Mouse (Mus musculus): ENCODE results near the gene Cep112.
A peak's percentile ranks its signal among the peaks of the same experiment; 100 is the strongest.

The Cep112 gene

DNA sequence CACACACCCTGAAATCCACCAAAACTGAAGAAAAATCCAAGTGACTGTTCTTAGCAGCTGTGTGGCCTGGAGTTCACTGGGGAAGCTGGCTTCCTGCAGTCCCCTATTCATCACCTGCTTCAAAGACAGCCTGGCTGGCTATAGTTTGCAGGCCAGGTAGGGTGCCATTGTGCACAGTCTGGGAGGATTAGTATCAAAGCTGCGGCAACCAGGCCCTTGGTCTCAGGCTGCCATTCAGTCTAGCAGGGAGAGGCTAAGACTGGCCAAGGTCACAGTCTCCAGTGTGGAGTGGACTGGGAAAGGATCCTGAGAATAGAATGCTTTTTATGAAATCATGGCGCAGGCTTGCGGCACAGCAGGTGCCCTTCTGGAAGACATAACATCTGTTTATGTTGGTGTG, 180.3 kb downstream of the Cep112 start:
- no peak for DNase-seq (ENCODE audit: low read depth, low spot score)

DNA sequence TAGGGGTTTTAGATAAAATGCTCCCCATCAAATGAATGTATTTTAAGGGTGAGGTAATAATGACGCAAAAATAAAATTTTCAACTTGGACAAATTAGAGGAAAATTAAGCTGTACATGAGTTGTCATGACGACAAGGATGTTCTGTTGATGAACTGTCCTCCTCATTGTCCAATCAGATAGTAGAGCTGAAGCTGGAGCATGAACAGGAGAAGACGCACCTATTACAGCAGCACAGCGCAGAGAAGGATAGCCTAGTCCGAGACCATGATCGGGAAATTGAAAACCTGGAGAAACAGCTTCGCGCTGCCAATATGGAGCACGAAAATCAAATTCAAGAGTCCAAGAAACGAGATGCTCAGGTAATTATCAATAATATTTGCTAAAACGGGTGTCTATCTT, 181.0 kb downstream of the Cep112 start:
- no peak for DNase-seq (ENCODE audit: low read depth, low spot score)

DNA sequence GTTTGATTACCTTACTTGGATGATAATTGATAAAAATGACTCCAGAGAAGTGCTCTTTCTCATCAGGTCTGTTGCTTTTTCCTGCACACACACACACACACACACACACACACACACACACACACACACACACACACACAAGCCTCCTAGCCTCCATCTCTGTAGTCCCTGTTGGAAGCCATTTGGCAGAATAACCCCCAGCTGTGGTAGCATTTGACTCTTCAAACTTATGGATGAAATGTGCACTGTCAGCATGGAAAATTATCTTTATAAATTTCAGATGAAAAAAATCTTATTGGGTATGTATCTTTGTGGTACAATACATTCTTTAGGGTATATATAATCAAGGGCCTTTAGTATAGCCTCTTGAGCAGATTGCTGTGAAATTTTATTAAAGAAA, 181.8 kb downstream of the Cep112 start:
- no peak for DNase-seq (ENCODE audit: low read depth, low spot score)

DNA sequence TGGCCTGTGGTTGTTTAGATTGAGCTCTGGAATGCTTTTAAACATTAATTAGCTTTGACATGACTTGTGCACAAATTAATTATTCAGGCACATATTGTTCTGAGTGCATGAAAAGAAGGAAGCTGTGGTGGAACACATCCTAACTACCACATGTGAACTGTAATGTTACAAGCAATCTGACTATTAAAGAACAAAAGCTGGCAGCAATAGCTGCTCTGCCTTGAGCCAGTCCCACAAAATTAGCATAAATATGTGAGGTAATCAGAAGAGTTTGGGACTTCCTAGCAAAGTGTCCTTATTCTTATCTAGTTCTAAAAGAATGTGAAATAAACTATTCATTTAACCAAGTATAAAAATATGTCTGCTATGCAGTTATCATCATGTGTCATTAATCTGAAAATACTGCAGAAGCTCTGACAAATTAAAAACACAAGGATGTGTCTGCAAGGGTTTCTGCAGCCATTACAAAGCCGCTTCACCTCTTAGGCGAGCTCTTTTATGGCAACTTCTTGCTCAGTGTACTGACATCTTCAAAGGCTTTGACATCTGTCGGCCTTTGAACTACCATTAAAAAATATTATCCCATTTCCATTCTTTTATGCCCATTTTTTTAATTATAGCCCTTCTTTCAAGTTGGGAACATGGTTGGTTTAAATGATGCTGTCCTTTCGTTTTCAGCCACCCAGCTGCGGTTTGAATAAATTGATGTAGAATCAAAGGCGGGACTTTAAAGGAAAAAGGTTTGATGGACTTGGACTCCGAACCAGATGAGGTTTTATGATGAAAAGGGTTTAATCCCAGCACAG, 195.8 kb downstream of the Cep112 start:
- DNase-seq (ENCODE audit: low read depth, low spot score) = peak; percentile 1

DNA sequence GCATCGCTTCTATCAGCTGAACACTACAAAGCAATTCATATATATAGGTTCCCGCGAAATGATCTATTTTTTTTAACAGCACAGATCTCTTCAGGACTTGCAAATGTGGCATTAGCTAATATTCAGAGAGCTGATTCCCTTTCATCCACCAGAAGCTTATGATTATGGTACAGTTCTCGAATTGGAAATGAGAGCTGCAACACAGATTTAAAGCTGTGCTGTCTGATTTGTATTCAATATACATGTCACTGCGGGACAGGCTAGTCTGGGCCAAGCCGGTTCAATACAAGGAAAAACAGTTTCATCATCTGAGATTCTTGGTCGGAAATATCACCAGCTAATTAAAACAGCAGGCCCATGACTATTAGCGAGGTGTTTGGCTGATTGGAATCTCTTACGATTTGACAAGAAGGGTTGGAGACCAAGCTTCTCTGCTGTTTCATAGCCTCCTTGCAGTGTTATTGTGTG, 196.5 kb downstream of the Cep112 start:
- no peak for DNase-seq (ENCODE audit: low read depth, low spot score)

DNA sequence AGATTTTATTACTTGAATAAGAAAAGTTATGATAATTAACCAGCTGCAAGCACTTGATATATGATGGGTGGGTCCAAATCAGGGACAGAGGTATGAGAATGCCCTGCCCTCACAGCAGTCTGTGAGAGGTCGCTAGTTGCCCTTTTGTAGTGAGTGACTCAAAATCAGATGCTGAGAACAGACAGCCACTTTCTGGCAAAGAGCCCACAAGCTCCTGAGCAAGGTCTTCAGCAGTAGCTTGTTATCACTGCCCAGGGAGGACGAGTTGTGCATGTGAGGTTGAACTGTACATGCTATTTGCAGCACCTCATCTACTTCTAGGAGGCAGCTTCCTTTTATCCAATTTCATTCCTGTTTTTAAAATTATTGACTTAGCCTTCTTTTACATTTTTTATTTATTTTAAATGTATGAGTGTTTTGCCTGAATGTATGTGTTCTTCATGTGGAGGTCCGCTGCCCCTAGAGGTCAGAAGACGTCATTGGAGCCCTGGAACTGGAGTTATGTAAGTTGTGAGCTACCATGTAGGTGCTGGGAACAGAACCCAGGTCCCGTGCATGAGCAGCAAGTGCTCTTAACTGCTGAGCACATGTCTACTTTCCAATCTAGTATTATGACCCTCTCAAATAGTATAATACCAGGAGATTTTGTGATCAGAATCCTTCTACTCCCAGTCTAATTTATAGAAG, 200.7 kb downstream of the Cep112 start:
- DNase-seq (ENCODE audit: low read depth, low spot score) = peak; percentile 2

DNA sequence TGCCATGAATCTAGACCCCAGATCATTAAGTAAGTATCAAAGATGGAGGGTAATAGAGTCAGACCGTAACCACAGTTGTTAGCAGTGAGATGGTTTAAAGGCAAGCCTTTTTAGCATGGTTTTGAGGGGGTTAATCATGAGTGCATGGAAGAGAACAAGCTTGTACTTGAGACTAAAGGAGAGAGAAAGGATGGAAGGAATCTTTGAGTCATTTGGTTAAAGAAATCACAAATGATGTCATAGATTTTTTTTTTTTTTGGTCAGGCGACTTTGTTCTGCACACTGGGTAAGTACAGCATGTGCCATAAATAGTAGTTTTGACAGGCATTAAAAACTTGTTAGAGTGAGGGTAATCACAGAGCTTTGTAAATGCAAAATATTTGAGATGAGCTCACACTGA, 212.8 kb downstream of the Cep112 start:
- DNase-seq (ENCODE audit: low read depth, low spot score) = no peak

DNA sequence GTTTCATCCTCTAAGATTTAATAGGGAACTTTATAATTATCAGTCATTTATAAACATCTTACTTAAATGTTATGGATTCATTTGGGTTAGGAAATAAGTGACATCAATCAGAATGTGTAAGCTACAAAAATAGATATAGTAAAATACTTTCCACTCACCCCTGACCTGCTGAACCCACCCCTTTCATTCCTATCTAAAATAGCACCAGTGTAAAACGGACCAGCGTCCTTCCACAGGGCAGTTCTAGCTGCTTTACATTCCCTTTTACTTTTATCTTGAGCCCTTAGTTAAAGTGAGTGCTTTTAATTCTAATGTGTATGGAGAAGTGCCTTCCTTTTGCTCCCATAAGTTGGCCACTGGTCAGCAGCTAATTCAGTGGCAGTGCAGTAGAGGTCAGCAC, 230.6 kb downstream of the Cep112 start:
- no peak for DNase-seq (ENCODE audit: low read depth, low spot score)

DNA sequence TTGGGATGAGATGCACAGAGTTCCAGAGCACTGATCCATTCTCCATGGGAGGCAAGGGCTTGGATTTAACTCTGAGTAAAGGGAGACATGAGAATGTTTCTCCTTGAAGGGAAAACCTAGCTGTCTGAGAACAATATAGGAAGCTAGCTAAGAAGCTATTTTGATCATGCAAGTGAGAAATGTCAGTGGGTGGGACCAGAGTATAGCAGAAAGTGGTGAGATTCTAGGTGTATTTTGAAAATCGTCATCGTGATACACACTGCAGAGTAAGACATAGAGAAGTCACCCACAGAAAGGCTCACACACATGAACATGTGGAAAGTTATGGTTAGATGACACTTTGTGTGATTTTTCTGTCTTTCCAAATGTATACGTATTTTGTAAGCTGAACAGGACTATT, 257.0 kb downstream of the Cep112 start:
- no peak for DNase-seq (ENCODE audit: low read depth, low spot score)

DNA sequence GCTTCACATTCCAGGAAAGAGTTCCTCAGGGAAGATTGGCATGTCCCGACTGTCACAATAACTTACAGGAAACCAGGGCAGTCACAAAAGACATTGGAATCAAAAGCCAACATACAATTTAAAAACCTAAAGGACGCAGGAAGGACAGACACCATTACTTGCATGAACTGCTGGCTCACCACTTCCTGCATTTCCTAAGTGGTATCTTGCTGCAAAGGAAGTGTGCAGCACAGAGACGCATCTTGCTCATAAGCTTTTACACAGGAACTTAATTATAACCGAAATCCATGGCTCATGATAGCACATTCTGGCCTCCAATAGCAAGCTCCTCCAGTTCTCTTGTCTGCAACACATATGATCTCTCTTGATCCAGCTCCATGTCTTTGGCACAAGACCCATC, 271.6 kb downstream of the Cep112 start:
- no peak for DNase-seq (ENCODE audit: low read depth, low spot score)

DNA sequence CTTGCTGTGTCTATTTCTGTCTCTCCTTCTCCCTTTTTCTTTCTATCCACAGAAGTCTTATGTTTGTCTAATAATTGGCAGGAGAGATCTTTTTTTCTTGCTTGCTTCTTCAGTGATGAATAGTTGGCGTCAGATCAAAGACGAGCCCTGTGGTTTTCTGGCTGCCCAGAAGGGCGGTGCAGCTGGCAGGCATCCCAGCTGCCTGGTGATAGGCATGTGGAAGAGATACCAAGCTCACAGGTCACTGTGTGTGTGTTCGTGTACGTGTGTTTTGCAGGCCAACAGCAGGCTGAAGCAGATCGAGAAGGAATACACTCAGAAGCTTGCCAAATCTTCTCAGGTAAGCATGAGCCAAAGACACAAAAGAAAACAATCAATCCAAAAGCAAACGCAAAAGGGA, 327.3 kb downstream of the Cep112 start:
- peak; percentile 87 for DNase-seq (ENCODE audit: low read depth, low spot score)

DNA sequence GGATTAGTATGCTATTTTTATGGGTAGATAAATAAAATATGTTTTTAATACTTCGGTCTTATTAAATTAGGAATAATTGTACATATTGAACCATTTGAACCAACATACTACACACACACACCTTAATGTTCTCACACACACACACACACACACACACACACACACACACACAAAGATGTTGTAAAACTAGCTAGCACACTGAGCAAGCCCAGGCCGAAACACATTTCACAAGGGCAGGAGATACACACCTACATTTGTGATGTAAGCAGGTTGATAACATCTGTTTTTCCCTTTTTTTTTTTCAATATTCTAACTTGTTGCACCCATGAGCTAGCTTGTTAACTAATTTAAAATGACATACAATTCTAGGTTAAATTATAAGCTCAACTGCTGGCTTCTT, 327.8 kb downstream of the Cep112 start:
- DNase-seq (ENCODE audit: low read depth, low spot score) = no peak

DNA sequence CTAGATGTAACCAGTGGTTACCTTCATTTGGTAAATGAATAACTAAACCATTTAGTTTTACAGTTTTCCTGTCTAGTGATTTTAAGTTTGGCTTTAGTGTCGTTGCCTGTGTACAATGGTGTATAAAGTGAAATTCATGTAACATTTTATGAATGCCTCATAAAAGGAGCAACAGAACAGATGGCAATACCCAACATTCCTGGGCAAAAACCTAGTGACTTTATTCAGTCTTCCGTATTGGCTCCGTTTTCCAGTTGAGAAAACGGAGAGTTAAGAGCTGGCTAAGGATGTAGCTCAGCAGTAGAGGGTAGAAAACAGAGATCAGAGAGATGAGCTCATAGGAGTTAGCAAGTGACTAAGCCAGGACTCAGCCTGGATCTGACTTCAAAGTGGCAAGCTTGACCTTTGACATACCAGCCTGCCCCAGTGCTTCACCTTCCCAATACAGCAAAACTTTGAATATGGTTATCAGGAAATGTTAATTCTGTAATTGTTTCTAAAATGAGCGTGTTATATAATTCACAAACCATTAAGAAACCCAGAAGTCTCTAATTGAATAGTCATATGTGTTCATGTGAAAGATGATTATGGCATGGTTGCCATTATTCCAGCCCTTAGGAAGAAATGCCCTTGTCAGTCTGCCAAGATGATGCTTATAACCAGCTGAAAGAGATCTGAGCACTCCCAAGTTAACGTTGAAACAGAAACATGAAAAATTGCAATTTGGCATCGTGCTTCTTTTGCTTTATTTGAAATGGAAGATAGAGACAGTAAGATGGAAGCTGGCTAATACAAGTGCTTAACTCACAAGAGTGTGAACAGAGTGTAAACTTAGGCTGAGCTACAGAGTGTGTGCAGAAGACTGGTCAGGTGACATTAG, 328.6 kb downstream of the Cep112 start:
- DNase-seq (ENCODE audit: low read depth, low spot score) = no peak

DNA sequence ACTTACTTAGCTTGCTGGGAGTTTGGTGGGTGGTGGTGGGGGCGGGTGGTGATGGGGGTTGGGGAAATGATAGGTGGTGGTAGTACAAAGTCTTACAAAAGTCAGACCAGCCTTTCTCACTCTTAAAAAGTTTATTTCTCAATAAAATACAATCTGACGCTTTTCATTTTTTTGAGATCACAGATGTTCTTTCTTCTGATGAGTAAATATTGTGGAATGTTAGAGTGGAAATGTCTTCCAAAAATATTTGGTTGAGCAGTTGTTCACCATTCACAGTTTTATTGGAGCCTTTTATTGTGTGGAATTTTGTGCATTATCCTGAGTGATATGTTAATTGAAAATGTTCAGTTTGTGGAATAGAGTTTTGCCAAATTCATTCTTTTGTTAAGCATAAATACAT, 332.2 kb downstream of the Cep112 start:
- DNase-seq (ENCODE audit: low read depth, low spot score) = peak; percentile 60

DNA sequence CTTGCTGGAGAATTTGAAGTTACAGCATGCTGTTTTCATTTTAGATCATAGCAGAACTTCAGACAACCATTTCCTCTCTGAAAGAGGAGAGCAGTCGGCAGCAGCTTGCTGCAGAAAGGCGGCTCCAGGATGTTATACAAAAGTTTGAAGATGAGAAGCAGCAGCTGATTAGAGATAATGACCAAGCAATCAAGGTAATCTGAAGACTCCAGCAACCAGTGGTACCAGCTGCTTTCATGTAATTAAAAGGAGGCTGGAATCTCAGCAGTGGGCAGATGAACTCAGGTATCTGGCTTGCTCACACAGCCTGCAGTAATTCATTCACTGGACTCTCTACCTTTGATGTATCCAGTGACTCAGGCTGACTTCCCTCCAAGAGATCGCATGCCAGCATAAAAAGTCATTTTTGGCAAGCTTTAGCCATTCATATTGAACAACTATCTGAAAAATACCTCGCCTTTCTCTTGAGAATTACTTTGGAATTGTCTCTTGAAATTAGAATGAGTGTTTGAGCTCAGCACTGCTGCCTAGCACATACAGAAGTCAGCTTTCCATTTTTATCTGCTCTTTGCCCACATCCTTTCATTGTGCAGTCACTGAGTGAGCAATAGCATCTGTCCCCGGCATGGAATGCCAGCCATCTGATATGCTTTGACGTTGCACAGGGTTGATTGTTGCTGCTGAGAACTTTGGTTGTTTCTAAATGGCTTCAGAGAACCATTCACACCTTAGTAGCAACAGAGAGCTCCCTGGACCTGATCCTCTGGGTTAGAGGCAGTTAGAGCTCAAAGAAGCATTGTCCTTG, 332.8 kb downstream of the Cep112 start:
- DNase-seq (ENCODE audit: low read depth, low spot score) = peak; percentile 60

DNA sequence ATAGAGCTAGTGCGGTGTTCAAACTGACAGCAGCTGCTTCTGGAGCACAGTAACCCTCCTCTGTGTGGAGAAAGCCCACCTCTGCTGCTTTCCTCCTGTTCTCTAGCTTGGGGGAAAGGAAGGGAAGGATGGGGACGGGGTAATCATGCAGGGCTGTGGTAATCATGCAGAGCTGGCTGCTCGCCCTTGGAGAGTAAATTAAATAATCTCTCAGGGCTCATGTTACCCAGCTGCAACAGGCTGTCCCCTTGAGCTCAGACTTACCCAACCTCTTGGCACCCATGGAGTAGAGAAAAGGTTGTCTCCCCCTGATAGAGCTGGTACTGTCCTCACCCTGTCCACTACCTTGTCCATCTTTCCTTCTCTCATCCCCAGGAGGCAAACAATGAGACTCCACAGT, 345.1 kb downstream of the Cep112 start:
- no peak for DNase-seq (ENCODE audit: low read depth, low spot score)

DNA sequence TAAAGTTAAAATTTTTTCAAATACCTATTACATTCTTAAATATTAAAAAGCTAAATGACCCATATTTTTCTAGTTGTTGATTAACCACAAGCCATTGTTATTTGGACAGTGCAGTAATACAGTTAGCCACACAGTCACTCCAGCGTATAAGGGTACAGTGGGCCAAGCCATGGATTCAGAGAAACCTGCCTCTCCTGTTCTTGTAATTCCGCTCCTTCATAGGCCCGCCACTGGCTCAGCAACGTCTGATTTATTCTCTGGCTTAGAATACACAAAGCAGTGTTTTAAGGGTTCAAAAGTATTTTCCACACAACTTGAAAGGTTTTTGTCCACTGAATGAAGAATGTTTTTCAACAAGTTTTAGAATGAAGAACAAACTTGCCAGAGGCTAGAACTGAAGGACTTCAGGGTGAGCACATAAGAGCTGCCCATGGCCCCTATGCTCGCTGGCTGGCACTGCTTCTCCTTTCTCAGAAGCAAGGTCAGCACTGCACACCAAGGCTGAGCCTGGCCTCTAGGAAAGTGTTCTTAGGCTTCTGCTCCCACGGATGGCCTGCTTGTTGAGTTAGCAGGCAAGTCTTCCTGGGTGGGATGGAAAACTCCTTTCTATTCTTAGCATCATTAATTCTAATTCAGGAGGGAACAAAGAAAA, 349.2 kb downstream of the Cep112 start:
- no peak for DNase-seq (ENCODE audit: low read depth, low spot score)

DNA sequence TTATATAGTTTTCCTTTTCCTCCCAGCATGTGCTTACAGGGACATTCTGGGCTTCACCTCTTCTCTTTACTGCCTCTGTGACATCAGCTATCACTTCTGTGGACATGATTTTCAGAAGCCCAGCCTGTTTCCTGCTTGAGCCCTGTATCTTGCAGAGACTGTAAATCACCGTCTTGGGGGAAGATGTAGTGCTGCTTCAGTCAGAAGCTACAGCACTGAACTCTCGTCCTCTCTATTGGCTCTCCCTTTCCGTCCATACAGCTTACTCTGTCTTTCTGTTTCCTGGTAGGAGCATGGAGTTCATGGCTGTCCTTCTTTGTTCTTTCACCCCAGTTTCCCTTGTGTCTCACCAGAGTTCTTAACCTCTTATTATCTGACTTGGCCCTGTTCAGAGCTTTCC, 352.2 kb downstream of the Cep112 start:
- no peak for DNase-seq (ENCODE audit: low read depth, low spot score)

DNA sequence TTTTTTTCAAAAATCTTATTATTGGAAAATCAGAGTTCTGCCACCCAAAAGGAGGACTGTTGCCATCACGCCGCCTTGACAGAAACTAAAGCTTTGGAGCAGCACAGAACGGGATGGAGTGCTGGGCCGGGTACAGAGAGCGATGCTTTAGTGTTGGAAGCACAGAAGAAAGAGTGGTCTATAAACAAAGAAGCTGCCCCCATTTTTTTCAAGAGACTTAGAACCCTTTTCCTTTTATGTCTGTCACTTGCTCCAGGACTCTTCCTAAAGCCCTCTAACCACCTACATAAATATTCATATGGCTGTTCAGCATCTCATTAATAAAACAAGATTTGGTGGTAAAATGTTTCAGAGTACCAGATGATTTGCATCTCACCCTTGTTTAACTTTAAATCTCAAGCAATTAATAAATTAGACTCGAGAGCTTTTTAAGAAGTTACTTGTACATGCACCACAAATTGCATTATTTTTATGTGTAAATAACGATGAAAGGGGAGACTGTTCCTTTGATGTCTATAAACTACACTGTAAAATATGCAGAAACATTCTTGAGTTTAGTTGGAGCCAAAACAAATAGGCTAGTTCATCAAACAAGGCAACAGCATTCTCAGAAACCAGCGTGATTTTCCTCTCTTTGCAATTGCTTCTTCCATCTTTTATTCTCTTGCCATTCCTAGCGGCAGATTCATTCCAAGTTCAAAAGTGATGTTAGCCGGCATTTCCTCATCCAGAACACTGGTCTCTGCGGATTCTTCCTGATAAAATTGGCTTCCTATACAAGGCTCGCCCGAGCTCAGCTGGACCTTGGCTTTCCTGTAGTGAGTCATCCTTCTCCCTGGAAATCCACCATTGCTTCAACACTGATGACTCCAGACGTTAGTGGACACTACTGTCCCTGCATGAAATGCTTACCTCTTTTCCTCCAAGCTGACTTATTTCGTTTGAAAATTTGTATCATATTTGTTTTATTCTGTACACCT, 355.6 kb downstream of the Cep112 start:
- no peak for DNase-seq (ENCODE audit: low read depth, low spot score)

DNA sequence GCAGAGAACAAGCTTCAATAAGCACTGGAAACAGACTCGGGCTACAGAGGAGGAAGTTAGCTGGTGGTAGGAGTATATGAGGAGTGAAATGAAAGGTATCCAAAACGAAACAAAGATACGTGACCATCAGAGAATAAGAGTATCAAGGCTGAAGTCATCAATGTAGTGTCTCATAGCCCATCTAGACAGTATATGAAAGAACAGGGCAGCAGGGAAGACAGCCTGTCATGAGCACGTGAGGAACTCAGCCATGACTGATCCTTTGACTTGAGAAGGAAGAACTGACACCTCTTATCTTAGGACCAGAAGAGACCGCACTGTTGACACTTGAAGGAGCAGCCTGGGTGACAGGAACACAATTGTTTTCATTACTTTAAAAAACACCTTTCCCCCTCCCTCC, 373.4 kb downstream of the Cep112 start:
- DNase-seq (ENCODE audit: low read depth, low spot score) = no peak

Measured in 3T3-L1 (cell line).